Mouse (Mus musculus): Measurements from ENCODE around the gene Rcsd1. TPM values are rescaled to one million over a fixed set of nuclear protein-coding genes. Genes with fewer than 3 reads are reported as not detected.

Rcsd1 gene
- total RNA-seq, 2 experiments from 2014 or later = 6.4 to 8.5 TPM

DNA sequence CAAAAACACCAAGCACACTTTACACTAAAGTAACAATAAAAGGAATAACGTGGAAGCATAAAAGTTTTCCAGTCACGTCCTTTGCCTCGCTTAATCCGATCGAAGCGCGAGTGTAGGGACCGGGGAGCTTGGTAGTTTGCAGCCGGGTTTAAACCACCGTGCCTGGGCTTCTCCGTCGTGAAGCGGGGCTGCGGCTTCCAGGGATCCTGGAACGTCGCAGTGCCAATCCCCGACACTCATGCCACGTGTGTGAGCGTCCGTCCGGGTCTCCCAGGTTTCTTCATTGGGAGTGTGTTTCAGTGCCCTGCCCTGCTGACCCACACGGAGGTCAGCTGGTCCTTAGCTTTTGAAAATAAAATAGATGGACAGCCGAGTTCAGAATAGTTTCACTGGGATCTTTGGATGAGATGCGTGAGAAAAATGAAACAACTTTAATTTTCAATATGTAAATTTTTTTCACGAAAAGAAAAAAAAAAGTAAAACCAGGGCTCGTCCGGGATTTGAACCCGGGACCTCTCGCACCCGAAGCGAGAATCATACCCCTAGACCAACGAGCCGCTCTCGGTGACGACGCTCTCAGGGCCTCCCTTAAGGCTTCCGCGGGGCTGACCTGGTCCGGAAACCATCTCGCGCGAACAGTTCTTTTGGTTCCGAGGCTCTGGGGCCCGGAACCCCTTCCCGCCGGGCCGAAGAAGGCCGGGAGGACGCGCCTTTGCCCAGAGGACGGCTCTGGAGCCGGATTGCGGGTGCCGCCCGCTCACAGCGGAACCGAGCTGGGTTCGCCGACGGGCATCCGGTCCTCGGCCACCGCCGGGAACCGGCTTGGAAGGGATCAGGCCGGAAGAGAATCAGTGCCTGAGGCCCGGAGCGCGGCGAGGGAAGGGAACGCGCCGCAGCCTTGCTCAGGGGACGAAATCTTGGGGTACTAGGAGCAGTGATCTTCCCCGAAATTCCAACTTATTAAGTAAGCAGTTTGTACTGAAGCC is 67.5 kb downstream of the Rcsd1 start:
- DNase-seq (ENCODE audit: low spot score in 2 of 2) = peak; percentile 84 to 92
- intact Hi-C loops (cut with DNase I) = loop anchor here (2.0 to 5.0 kb wide), 2 partner anchors 55 to 181 kb away; partner anchors contain the start of genes Dcaf6 and Mpc2

DNA sequence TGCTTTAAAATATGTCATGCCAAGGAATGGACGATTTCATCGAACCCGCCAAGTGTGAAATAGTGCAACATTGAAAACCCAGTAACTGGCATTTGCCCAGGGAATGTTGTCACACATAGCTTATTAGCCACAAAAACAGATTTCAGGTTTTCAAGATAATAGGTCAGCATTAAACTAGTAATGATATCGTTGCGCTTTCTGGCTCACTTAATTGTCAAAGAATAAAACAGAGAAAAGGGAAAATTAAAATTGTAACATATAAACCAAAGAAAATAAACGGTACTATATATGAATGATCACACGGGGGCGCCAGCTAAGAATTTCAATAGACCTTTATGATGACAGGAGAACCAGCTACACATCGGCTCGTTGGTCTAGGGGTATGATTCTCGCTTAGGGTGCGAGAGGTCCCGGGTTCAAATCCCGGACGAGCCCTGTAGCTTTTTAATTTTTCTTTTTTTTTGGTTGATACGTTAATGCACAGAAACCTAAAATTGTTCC is 68.2 kb downstream of the Rcsd1 start:
- intact Hi-C loops (cut with DNase I) = loop anchor here (5.0 kb wide), 1 partner anchor 54 kb away; no protein-coding TSS in a partner anchor
- peak; percentile 76 to 85 for DNase-seq (ENCODE audit: low spot score in 2 of 2)

DNA sequence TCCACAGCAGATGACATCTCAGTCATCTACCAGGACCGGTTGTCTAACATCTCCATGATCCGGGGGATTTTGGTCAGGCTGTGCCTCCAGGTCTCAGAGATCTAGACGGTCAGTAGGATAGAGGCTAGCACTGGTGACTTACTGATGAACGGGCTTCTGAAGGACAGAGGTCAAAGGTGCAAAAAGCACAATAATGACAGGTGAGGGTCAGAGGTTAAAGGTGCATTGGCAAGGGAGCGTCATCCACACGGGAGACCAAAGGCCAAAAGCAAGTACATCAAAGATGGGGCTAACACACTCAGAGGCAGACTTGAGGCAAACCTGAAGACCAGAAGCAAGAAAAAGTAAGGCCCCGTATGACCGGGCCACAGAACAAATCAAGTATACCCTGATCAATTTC is 73.3 kb downstream of the Rcsd1 start:
- DNase-seq (ENCODE audit: low spot score in 2 of 2) = no peak
- intact Hi-C loops (cut with DNase I) = no loop called here

DNA sequence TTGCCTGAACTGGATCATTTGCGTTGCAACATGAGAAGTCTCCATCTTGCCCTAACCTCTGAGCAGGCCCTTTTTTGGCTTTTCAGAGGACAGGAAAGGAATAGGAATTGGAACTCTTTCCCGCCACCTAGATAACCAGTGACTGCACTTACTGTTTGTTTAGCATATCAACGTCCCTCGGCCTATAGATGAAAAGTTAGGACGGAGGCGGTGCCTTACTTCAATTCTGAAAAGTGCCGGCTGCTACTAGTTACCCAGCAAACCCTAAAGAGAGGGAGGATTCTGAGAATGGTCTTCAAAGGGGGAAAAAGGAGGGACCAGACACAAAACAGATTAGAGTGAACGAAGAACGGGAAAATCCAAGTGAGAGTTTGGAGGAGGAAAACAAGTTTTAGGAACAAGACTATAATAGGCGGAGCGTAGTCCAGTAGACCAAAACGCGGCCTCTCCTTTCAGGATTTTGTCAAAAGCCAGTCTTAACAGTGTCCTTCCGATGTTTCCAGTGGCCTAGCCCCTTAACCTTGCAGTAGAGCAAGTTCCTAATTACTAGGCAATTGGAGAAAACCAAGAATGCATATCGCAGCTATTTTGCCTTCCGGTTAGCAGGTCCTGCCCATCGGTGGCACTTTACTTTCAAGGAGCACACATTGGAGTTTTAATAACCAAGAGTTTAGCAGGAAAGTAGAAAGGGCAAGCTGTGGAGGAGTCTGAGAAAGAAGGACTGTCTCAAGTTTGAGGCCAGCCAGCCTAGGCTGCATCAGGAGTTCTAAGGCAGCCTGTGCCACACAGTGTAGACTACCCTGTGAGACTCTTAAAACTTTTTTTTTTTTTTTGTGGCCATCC is 74.3 kb downstream of the Rcsd1 start:
- no peak for DNase-seq (ENCODE audit: low spot score in 2 of 2)
- intact Hi-C loops (cut with DNase I) = no loop called here

DNA sequence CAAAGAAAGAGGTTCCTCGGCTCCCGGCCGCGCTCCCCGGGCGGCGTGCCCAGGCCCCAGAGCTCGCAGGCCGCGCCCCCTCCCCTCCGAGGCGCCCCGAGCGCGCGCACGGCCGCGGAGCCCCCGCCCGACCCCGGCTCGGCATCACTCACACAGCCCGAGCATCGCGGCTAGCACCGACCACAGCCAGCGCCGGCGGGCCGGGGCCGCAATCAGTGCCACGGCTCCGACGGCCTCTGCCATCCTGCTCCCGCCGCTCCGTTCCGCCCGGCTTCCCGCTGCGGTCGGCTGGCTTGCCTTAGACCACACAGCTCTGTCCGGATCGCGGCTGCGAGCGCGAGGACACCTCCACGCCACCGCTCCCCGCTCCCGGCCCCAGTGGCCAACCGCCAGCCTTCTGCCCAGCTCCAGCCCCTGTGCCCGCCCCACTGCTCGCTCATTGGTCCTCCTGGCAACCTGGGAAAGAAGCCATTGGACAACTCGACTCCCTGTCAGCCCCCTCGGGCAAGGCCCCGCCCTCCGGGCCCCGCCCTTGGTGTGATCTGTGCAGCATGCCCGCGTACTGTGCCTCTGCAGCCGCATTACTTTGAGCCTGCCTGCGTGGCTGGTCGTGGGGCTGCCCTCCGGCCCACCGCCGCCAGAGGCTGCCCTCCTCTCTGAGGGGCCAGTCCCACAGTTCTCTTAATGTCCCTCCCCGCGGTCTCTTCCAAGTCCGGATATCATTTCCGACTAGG is 75.2 kb downstream of the Rcsd1 start, which contains the start of gene Mpzl1:
TSS of gene Mpzl1 (minus strand) at position 388 of the 734 bp plus-strand sequence.
- peak; percentile 97 to 98 for DNase-seq (ENCODE audit: low spot score in 2 of 2)
- intact Hi-C loops (cut with DNase I) = no loop called here

DNA sequence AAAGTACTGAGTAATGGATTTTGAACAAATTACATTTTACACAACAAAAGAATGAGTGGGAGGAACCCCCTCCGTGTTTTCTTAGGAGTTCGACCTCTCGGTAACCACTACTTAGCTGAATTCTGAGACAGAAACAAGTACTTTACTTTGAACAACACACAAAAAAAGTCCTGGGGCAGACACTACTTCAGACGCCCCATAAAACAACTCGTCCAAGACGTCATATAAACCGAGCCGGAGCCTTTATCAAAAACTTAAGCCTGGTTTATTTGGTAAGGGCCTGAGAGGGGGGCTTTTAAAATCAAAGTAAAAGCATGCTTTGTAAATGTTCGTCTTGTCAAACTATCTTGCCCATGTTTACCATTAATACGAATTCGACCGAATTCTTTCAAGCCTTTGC is 76.2 kb downstream of the Rcsd1 start:
- DNase-seq (ENCODE audit: low spot score in 2 of 2) = no peak
- intact Hi-C loops (cut with DNase I) = no loop called here

DNA sequence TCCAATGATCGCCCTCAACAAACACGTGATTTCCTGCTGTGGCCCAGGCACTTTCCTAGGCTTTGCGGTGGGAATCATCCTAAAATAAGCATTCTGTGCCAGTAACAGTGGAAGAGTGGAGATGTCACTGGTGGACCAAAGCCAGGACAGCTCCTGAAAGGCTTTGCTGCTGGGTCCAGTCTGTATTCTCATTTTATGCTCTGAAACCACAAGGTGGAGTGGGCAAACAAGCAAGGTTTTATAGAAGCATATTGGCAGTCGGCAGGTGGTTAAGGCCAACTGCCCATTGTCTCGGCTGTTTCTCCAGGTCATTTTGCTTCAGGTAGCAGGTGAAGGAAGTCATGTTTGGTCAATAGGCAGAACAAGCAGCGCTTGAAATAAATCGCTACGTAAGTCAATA is 78.4 kb downstream of the Rcsd1 start:
- no peak for DNase-seq (ENCODE audit: low spot score in 2 of 2)
- intact Hi-C loops (cut with DNase I) = no loop called here

DNA sequence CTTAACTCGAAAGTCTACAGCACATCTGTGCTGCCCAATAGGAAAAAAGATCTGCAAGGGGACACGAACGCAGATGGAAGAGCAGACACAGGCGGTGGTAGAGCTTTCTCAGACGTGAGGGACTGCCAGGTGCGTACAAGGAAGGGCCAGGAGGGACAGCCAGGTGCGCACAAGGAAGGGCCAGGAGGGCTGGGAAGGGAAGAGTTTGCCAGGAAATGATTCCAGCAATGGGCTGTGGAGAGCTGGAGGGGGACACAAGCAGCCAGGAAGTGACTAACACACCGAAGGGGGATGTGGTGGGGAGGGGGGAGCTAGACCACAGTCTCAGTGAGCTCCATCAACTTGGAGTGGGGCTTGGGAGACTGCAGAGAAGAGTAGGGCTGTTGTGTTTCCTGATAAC is 79.6 kb downstream of the Rcsd1 start:
- DNase-seq (ENCODE audit: low spot score in 2 of 2) = no peak
- intact Hi-C loops (cut with DNase I) = no loop called here

DNA sequence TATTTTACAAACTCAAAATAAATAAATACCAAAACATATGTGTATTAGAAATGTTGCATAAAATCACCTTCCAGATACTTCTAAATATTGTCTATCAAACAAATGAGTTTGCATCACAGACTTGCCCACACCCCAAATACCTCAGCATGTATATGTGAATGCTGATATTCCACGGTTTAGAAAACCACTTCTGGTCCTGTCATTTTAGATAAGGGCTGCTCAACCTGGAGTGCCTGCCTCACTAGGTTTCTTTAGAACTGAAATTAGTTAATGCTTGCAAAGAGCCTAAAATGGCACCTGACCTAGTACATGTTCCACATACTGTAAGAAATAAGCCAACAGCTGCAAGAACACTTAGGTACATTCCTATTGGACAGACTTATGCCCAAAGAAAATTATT is 81.0 kb downstream of the Rcsd1 start:
- intact Hi-C loops (cut with DNase I) = no loop called here
- DNase-seq (ENCODE audit: low spot score in 2 of 2) = no peak

DNA sequence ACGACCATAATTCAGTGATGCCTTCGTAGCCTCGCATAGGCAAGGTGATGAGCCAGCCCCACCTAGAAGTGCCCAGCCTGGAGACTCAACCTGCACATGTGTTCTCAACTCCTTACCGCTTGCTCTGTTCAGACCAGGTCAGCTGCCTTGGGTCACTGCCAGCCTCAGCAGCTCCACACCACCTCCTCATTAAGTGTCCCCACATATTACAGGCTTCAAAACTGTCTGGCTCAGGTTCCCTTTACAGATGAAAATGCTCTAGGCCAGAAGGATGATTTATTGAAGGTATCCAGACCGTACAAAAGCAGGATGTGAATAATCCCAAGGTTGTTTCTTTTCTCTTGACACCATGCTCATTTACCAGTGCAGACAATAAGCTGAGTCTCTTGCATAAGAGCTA is 83.7 kb downstream of the Rcsd1 start:
- intact Hi-C loops (cut with DNase I) = no loop called here
- no peak for DNase-seq (ENCODE audit: low spot score in 2 of 2)

DNA sequence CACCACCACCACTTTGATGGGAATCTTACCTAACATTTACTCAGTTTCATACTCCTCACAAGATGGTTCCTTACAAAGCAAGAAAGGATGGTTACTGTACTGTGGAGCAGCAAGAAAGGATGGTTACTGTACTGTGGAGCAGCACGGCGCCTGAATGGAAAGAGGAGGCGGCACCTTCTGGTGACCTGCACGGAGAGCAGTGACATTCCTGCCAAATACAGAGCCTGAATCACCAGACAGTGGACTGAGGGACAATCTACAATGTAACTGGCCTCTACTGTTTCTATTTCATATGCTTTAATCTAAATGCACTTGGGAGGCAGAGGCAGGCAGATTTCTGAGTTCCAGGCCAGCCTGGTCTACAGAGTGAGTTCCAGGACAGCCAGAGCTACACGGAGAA is 84.5 kb downstream of the Rcsd1 start:
- intact Hi-C loops (cut with DNase I) = no loop called here

DNA sequence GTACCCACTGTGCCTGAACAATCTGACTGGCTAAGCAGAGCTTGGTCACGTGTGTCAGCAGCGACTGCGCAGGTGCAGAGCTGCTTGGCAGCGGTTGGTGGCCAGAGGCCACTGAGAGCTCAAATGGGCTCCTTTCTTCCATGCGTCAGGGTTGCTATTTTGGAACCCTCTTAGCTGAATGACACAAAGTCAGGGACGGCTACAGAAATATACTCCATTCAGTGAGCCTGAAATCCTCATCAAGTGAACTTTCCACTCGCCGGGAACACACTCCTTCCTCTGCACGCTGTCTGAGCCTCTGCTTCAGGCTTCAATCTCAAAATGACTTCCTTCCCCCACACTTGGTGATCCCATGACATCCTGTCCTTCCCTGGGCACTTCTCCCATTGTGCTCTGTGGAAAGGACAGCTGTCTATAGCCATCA is 91.3 kb downstream of the Rcsd1 start:
- intact Hi-C loops (cut with DNase I) = no loop called here
- DNase-seq (ENCODE audit: low spot score in 2 of 2) = peak; percentile 44 to 48

More for the DNA sequence above, 84.5 kb downstream of the Rcsd1 start:
- no peak for DNase-seq (ENCODE audit: low spot score in 2 of 2)

DNA sequence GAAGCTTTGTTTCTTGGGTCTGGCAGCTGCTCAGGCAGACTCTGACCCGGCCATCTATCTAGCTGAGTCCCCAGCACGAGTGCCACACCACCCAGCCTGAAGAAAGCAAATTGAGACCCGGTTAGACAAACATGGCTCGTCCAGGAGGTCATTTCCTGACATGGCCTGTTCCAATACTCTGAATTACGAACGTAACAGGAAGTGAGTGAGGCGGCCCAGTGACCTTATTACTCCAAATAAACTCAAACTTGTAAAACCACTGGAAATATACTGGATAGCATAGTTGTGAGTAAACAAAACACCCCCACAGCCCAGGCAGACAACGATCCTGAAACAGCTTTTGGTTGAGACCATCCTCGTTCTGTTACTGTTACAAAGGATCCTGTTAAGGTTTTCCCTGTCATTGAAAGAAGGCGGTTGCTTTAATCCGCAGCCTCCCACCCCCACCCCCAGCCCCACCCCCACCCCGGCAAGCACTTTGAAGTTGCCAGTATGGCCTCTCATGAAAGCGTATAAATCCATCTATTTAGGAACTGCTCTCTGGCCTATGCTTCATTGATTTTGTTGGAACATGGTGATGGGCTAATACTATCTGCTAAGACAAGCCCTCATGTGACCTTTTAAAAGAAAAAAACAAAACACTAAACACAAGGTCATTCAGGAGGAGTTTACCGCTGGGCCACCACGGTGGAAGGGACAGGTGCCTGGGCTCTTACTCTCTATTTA is 92.2 kb downstream of the Rcsd1 start:
- intact Hi-C loops (cut with DNase I) = no loop called here
- DNase-seq (ENCODE audit: low spot score in 2 of 2) = no peak

DNA sequence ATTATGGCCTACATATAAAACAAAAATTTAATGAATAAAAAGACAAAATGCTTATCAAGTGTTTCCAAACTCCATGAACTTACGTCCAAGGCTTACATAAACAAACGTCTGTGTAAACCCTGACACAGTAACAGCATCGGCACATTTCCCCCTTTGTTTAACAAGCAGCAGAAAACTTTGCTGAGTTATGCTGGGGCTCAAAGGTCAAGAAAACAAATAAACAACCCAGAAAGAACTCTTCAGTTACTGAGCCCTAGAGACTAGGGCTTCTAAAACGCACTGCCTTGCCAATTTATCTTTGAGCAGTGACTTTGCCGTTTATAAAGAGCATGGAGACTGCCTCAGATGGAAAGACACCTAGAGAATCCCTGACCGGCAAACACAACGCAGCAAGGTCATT is 92.9 kb downstream of the Rcsd1 start:
- intact Hi-C loops (cut with DNase I) = no loop called here
- no peak for DNase-seq (ENCODE audit: low spot score in 2 of 2)

DNA sequence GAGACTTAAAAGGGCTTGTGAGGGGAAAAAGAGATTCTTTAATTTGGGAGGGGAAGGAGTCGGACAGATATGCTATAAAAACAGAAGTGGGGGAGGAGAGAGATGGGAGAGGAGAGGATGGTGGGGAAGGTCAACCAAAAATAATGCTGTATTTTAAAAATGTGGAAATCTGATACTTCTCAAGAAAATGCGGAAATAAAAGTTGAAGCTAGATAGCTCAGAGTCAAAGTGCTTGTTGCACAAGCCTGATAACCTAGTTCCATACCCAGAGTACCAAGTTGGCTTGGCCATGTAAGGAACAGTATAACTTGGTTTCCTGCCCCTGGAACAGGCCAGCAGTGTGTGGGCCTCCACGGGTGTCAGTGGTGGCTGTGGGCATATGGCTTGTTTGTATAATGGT is 94.8 kb downstream of the Rcsd1 start:
- intact Hi-C loops (cut with DNase I) = no loop called here

DNA sequence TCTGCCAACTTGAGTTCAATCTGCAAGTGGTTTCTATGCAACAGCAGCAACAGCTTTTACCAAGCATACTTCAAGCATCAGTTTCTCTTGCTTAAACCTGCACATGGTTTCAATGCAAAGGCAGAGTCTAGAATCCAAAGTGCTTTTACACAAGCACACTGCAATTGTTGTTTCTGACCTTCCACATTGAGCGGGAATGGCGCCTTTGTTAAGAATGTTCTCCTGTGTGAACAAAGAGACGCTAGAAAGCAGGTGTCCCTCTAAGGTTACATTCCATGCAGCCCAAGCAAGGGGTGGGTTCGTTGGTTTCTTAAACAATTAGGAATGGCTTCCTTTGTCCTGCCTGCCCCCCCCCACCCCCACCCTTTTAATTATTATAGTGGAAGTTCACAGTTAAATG is 95.6 kb downstream of the Rcsd1 start:
- DNase-seq (ENCODE audit: low spot score in 2 of 2) = no peak
- intact Hi-C loops (cut with DNase I) = no loop called here

More for the DNA sequence above, 94.8 kb downstream of the Rcsd1 start:
- DNase-seq (ENCODE audit: low spot score in 2 of 2) = no peak

DNA sequence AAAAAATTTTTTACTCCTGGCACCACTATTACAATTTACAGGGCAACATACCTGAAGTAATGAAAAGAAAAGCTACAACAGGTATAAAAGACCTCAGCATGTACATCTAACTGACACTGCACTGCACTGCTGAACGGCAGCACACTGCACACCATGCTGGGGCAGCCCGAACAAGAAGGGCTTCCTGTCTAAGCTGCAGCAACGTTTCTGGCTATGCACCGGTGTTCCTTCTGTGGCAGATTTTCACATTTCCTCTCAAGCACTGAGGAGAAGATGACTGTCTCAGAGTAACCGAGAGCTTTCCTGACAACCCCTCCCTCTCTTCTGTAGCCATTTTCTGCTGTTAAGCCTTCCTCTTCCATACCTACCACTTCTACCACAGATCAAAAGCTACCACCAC is 96.8 kb downstream of the Rcsd1 start:
- intact Hi-C loops (cut with DNase I) = no loop called here
- DNase-seq (ENCODE audit: low spot score in 2 of 2) = no peak

DNA sequence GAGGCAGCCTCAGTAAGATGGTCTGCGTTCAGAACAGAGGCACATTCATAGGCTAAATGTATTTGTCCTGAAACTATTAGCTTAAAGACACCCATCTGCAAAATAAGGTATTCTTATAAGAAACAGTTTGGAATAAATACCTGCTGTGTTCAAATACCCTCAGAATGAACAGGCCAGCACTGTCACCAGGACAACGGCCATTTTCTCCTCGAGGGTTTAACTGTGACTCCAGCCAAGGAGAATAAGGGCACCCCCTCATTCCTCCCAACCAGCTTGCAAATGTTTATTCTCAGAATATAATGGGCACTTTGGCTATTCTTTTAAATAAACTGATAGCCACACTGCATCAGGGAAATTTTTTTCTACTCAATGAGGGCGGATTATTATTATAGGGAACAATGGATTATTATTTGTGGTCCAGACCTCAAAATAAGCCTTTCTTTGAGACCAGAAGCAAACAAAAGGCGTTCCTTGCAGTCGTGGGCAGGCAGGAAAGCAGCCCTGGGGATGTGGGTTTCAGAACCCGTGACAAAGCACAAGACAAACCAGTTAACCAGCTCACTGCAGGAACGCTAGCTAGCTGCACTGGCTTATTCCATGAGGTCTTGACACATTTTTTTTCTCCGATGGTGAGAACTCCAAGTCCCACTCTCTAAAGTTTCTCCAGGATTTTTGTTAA is 99.1 kb downstream of the Rcsd1 start:
- intact Hi-C loops (cut with DNase I) = no loop called here
- DNase-seq (ENCODE audit: low spot score in 2 of 2) = no peak
